Mouse (Mus musculus) midbrain, embryonic 11.5 days (tissue): ENCODE data around the gene Mup4. TPM values are rescaled to one million over a fixed set of nuclear protein-coding genes. Genes with fewer than 3 reads are reported as not detected.

Experiments used
- ATAC-seq: fragments of 200-750 bp; cut with Nextera tagmentation; 2 replicates; pipeline ENCODE4 v1.8.0; 2017; ENCODE audit warnings: moderate TSS enrichment, moderate library complexity; ENCODE audit not compliant: low FRiP score
- DNase-seq: peaks from one replicate; pipeline ENCODE4 v3.0.0; 2015; ENCODE audit warnings: low spot score; ENCODE audit errors: missing footprints
- H3K27ac ChIP-seq: fragments of 300-500 bp; sonication (generic); 2 replicates; pipeline ENCODE4 v1.5.1; 2014; ENCODE audit warnings: low read depth, low read length
- H3K27me3 ChIP-seq: fragments of 300-500 bp; sonication (generic); 2 replicates; pipeline ENCODE4 v1.6.1; 2014; ENCODE audit warnings: mild to moderate bottlenecking, low read length, moderate library complexity, mixed read lengths; ENCODE audit not compliant: control insufficient read depth, insufficient read depth
- H3K36me3 ChIP-seq: fragments of 300-500 bp; sonication (generic); 2 replicates; pipeline ENCODE4 v1.6.1; 2014; ENCODE audit warnings: mild to moderate bottlenecking, low read length, moderate library complexity, mixed read lengths; ENCODE audit not compliant: control insufficient read depth, insufficient read depth
- H3K4me1 ChIP-seq: fragments of 300-500 bp; sonication (generic); 2 replicates; pipeline ENCODE4 v1.6.1; 2014; ENCODE audit warnings: low read length; ENCODE audit not compliant: control insufficient read depth, insufficient read depth
- H3K4me2 ChIP-seq: fragments of 300-500 bp; sonication (generic); 2 replicates; pipeline ENCODE4 v1.6.1; 2014; ENCODE audit warnings: mild to moderate bottlenecking, moderate library complexity
- H3K4me3 ChIP-seq: fragments of 300-500 bp; sonication (generic); 2 replicates; pipeline ENCODE4 v1.5.1; 2014; ENCODE audit warnings: low read depth, low read length
- H3K9ac ChIP-seq: fragments of 300-500 bp; sonication (generic); 2 replicates; pipeline ENCODE4 v1.6.1; 2014; ENCODE audit warnings: low read length
- H3K9me3 ChIP-seq: fragments of 300-500 bp; sonication (generic); 2 replicates; pipeline ENCODE4 v1.6.1; 2016; ENCODE audit warnings: low read length; ENCODE audit not compliant: control insufficient read depth
- WGBS: fragments of 180-500 bp; shearing (Covaris S2); extraction: QIAGEN DNeasy Blood & Tissue Kit; methylation state at CpG from one replicate; pipeline ENCODE4 v1.1.7; 2014; 5-methylcytosine and 5-hydroxymethylcytosine counted together
- polyA plus RNA-seq: library from polyadenylated mRNA; unstranded; fragments of >200 nt; fragmentation: Nextera tagmentation; extraction: Ambion mirVana; gene quantifications from 2 replicates; pipeline ENCODE4 v1.2.1, GENCODE M21; 2014

The Mup4 gene
- polyA plus RNA-seq, 1 experiment from 2014 or later, result not detected

GRCm38 (mm10) chr4:59914608-59915403 lies 45.7 kb downstream of the Mup4 start, which contains the start of gene Slc46a2:
Slc46a2 (minus strand) TSS chr4:59915056.
- ATAC-seq, result peak; percentile 30; the same call in 1 of the 2 replicates

DNA sequence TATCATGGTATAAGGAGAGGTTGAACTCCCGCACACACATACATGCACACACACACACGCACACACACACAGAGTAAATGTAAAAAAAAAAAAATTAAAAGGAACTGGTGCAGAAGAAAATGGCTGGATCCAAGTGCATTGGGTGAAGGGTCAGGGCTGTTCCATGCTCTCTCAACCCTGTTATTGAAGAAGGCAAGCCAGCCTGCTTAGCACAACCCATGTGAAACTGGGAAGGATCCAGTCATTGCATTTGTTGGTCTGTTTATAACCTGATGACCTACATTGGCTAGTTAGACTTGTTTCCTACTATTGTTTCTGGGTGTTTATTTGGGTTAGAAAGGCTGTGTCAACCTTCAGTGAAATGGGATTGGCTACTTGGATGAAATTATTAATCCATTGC lies 51.7 kb downstream of the Mup4 start:
- Histone ChIP-seq H3K4me1 (no peaks in the 10 kb centered on the region), H3K36me3 (no peaks in the 10 kb centered on the region), H3K27me3 (no peaks in the 10 kb centered on the region), H3K4me3 (no peak overlapping the region), H3K27ac (no peak overlapping the region), H3K9me3 (no peaks in the 10 kb centered on the region), H3K4me2 (no peak overlapping the region), H3K9ac (no peak overlapping the region)
- whole genome bisulfite sequencing, result 88% methylated on average over 2 of the region's 2 CpGs
- DNase-seq (no peak), ATAC-seq (no peak)

More at GRCm38 (mm10) chr4:59914608-59915403, 45.7 kb downstream of the Mup4 start, which contains the start of gene Slc46a2:
- Histone ChIP-seq H3K27me3 (peaks cover 3% of the 10 kb centered on the region), H3K4me1 (no peaks in the 10 kb centered on the region), H3K9me3 (no peaks in the 10 kb centered on the region), H3K4me2 (peak within 1 kb of the TSS; percentile 11; the same call in 1 of the 2 replicates), H3K27ac (no peak within 1 kb of the TSS), H3K36me3 (no peaks in the 10 kb centered on the region), H3K9ac (no peak within 1 kb of the TSS), H3K4me3 (no peak within 1 kb of the TSS)
- WGBS, result 17% methylated on average over 22 of the region's 22 CpGs
- DNase-seq, result no peak

GRCm38 (mm10) chr4:59907657-59908230 lies 52.8 kb downstream of the Mup4 start:
- Histone ChIP-seq H3K4me2 (no peak overlapping the region), H3K4me1 (no peaks in the 10 kb centered on the region), H3K4me3 (no peak overlapping the region), H3K27me3 (no peaks in the 10 kb centered on the region), H3K27ac (no peak overlapping the region), H3K9me3 (no peaks in the 10 kb centered on the region), H3K9ac (no peak overlapping the region), H3K36me3 (no peaks in the 10 kb centered on the region)
- 54% methylated on average over 10 of the region's 10 CpGs for WGBS
- ATAC-seq (no peak), DNase-seq (no peak)

DNA sequence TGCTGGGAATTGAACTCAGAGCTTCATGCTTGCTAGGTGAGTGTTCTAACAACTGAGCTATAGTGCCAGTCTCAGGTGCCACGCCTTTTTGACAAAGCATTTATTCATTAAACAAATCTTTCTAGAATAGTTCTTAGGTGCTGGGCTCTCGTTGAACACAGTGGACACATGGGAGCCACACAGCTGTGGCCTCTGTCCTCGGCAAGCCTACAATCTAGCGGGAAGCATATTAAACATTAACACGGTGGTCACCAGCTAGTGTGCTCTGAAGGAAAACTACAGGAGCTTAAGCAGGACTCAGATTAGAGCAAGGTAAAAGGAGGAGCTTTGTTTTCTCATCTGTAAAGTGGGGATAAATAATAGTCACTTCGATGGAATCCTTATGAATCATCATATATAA lies 53.4 kb downstream of the Mup4 start:
- H3K4me1 ChIP-seq, result no peaks in the 10 kb centered on the region
- no peak overlapping the region for H3K4me2 ChIP-seq
- WGBS, result 83% methylated on average over 6 of the region's 6 CpGs
- H3K9ac ChIP-seq, result no peak overlapping the region
- no peak overlapping the region for H3K27ac ChIP-seq
- ATAC-seq, result no peak
- no peaks in the 10 kb centered on the region for H3K27me3 ChIP-seq
- H3K36me3 ChIP-seq, result no peaks in the 10 kb centered on the region
- no peaks in the 10 kb centered on the region for H3K9me3 ChIP-seq
- H3K4me3 ChIP-seq, result no peak overlapping the region
- DNase-seq, result no peak

Other genes starting within 250 kb of the Mup4 start
- 110 and 121 TPM in 2 replicates for gene Inip, start 159.1 kb downstream of the Mup4 start, polyA plus RNA-seq
- gene Snx30, start 154.9 kb downstream of the Mup4 start, polyA plus RNA-seq, result 11.8 and 12.3 TPM in 2 replicates
- gene Slc46a2, start 45.7 kb downstream of the Mup4 start, polyA plus RNA-seq, result 0.07 TPM in 1 of 2 replicates, not detected in the other
- gene Mup6, start 3.6 kb upstream of the Mup4 start, polyA plus RNA-seq, result not detected in 2 replicates
- gene Mup7, start 109.8 kb upstream of the Mup4 start, polyA plus RNA-seq, result not detected in 2 replicates
- gene Mup2, start 193.6 kb upstream of the Mup4 start, polyA plus RNA-seq, result not detected in 2 replicates